21 mouse cellular contexts compared by ENCODE assay signal in the genomic region with DNA sequence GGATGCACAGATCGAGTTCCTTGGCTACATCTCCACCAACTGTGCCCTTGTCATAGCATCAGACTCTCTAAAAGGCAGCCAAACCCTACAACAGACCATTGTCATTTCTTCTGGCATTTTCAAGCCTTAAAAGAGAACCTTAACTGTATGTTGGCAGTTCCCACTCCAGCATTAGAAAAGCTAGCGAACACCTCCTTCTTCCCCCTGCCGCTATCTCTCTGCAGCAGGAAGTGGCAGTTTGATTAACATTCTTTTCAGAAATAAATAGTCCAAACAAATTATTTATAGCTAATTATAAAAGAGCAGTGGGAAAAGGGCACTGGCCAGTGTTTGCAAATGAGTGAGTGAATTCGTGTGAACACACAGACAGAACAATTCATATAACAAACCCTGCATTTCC. TPM values are rescaled to one million over a fixed set of nuclear protein-coding genes. Genes with fewer than 3 reads are reported as not detected.
DNase-seq lines count a peak whose midpoint lies in the region; ATAC-seq lines count a peak whose summit lies in the region.
"Had no signal": no experiment of that assay in that cellular context is flagged by ENCODE, and none has a peak within 500 bp of the region (broad histone marks: within the 10 kb centered on the region; RNA-seq: fewer than 3 reads in every experiment).

No protein-coding gene starts in this region.

- no peaks in the 10 kb centered on the region for H3K9me3 ChIP-seq in forebrain, embryonic 16.5 days (ENCODE audit: control insufficient read depth, low read length)
- no peaks in the 10 kb centered on the region for H3K9me3 ChIP-seq in forebrain, embryonic 10.5 days
- H3K9me3 ChIP-seq: embryonic facial prominence, embryonic 13.5 days; embryonic facial prominence, embryonic 15.5 days; forebrain, embryonic 15.5 days had no signal

- no peak for DNase-seq in forebrain, embryonic 10.5 days (ENCODE audit: extremely low spot score, low spot score)
- DNase-seq in MEL-GATA-1-ER (ENCODE audit: extremely low read depth, low read depth) (peak; percentile 46), adipocyte (ENCODE audit: low spot score) (no peak)
- no peak for DNase-seq in heart, postnatal 10 days
- DNase-seq in lung, postnatal 4 days = no peak
- DNase-seq: adrenal gland, adult 8-10 months; adrenal gland, postnatal 14 days; adrenal gland, postnatal 36 days; cerebellum, adult 11 months; cerebellum, adult 18-20 months; cerebellum, adult 8-10 months; cerebellum, adult 9-11 months; cerebellum, postnatal 14 days; cerebellum, postnatal 36 days; embryo, embryonic 11 days had no signal

- no peaks in the 10 kb centered on the region for H3K27me3 ChIP-seq in forebrain, embryonic 16.5 days (replicated peaks; ENCODE audit: control insufficient read depth, insufficient read depth, low read length)
- H3K27me3 ChIP-seq in forebrain, embryonic 10.5 days (ENCODE audit: poor library complexity, severe bottlenecking) = peaks cover 10% of the 10 kb centered on the region
- H3K27me3 ChIP-seq: embryonic facial prominence, embryonic 15.5 days; forebrain, embryonic 15.5 days had no signal

- H3K4me2 ChIP-seq in forebrain, embryonic 16.5 days (ENCODE audit: low read length) = 0 out of 2 replicates have a peak overlapping the region, but pooled peaks have one; percentile 25
- H3K4me2 ChIP-seq: embryonic facial prominence, embryonic 13.5 days; embryonic facial prominence, embryonic 15.5 days; forebrain, embryonic 15.5 days had no signal

- intact Hi-C loops in heart, postnatal 10 days (cut with DNase I) = no loop called here

- H3K4me1 ChIP-seq in forebrain, embryonic 16.5 days (replicated peaks; ENCODE audit: control insufficient read depth, insufficient read depth, low read length) = no peaks in the 10 kb centered on the region
- H3K4me1 ChIP-seq in forebrain, embryonic 10.5 days = no peaks in the 10 kb centered on the region
- H3K4me1 ChIP-seq: embryonic facial prominence, embryonic 13.5 days; embryonic facial prominence, embryonic 15.5 days; forebrain, embryonic 15.5 days had no signal

- H3K9ac ChIP-seq in forebrain, embryonic 16.5 days (replicated peaks; ENCODE audit: low read depth, low read length) = no peak overlapping the region
- H3K9ac ChIP-seq: embryonic facial prominence, embryonic 13.5 days; embryonic facial prominence, embryonic 15.5 days; forebrain, embryonic 15.5 days had no signal

- H3K27ac ChIP-seq in forebrain, embryonic 16.5 days (ENCODE audit: low read length) = no peak overlapping the region
- H3K27ac ChIP-seq in forebrain, embryonic 10.5 days = no peak overlapping the region
- H3K27ac ChIP-seq: embryonic facial prominence, embryonic 13.5 days; embryonic facial prominence, embryonic 15.5 days; forebrain, embryonic 15.5 days had no signal

- whole genome bisulfite sequencing in forebrain, embryonic 16.5 days = 34% methylated on average over 4 of the region's 4 CpGs
- WGBS in forebrain, embryonic 10.5 days = 70% methylated on average over 4 of the region's 4 CpGs

- no peak overlapping the region for H3K4me3 ChIP-seq in forebrain, embryonic 16.5 days (replicated peaks; ENCODE audit: low read length)
- no peak overlapping the region for H3K4me3 ChIP-seq in forebrain, embryonic 10.5 days
- H3K4me3 ChIP-seq: embryonic facial prominence, embryonic 13.5 days; embryonic facial prominence, embryonic 15.5 days; erythroblast, embryonic 14.5 days; forebrain, embryonic 15.5 days had no signal

- no peaks in the 10 kb centered on the region for H3K36me3 ChIP-seq in forebrain, embryonic 16.5 days (ENCODE audit: control insufficient read depth, insufficient read depth)
- no peaks in the 10 kb centered on the region for H3K36me3 ChIP-seq in forebrain, embryonic 10.5 days (replicated peaks)
- H3K36me3 ChIP-seq: embryonic facial prominence, embryonic 13.5 days; embryonic facial prominence, embryonic 15.5 days; forebrain, embryonic 15.5 days had no signal

- no peak for ATAC-seq in forebrain, embryonic 16.5 days
- peak; percentile 31; the same call in 1 of the 2 replicates for ATAC-seq in megakaryocyte progenitor cell, adult 5-6 weeks (replicated peaks; ENCODE audit: poor library complexity)
- ATAC-seq: forebrain, embryonic 15.5 days had no signal

RNA-seq across cellular contexts. Expression of gene Gspt2, which starts 34.9 kb away (rescaled TPM):
- 12.5 and 16.1 TPM in 2 replicates for polyA plus RNA-seq in forebrain, embryonic 16.5 days (2015; fragmentation: Nextera tagmentation; extraction: Ambion mirVana)
- 9.5 and 12.3 TPM in 2 replicates for polyA plus RNA-seq in forebrain, embryonic 10.5 days (2016; fragmentation: Nextera tagmentation; extraction: Ambion mirVana)
- total RNA-seq in megakaryocyte progenitor cell, adult 5-6 weeks (2015) = 11.9 and 13.1 TPM in 2 replicates
- total RNA-seq in megakaryocyte progenitor cell, adult 5-6 weeks (2017) = 10.5 and 13.9 TPM in 2 replicates
- total RNA-seq in heart, postnatal 10 days (2021) = 1 to 10 TPM; 1.2 to 1.4 TPM
- polyA plus RNA-seq: erythroblast, embryonic 14.5 days had no signal

RNA-seq across cellular contexts. Expression of gene Zxdb, which starts 53.6 kb away (rescaled TPM):
- 1.5 and 1.9 TPM in 2 replicates for polyA plus RNA-seq in forebrain, embryonic 16.5 days (2015; fragmentation: Nextera tagmentation; extraction: Ambion mirVana)
- polyA plus RNA-seq in forebrain, embryonic 10.5 days (2016; fragmentation: Nextera tagmentation; extraction: Ambion mirVana) = 1.1 and 1.3 TPM in 2 replicates
- 7.5 and 8.5 TPM in 2 replicates for total RNA-seq in megakaryocyte progenitor cell, adult 5-6 weeks (2015)
- total RNA-seq in megakaryocyte progenitor cell, adult 5-6 weeks (2017) = 5.1 and 7.2 TPM in 2 replicates
- 1 to 10 TPM; 6.2 to 6.9 TPM for total RNA-seq in heart, postnatal 10 days (2021)

Comparison
In these comparisons a context has a peak if more than half of its experiments do, and no peak if none do; other contexts are left out.
1. RNA of gene Gspt2, which starts 34.9 kb away (total RNA-seq): 10.5 to 13.9 TPM in megakaryocyte progenitor cell, adult 5-6 weeks; 1.2 to 1.4 TPM in heart, postnatal 10 days; every median in the first group is over 4 times any median in the second.